Mouse (Mus musculus) erythroblast, embryonic 14.5 days (primary cell): ENCODE measurements around the gene Gm49450. TPM values are rescaled to one million over a fixed set of nuclear protein-coding genes. Genes with fewer than 3 reads are reported as not detected.
"Not testable (repeated sequence)": the region's sequence is repeated elsewhere in the genome, so short reads cannot be mapped to it uniquely, and the experiment has no call there.

ENCODE experiments used
- H3K27me3 ChIP-seq: 2 replicates; pipeline ENCODE4 v1.6.1; 2012; ENCODE audit warnings: inconsistent platforms; ENCODE audit not compliant: control insufficient read depth
- H3K36me3 ChIP-seq: 2 replicates; pipeline ENCODE4 v1.6.1; 2012; ENCODE audit warnings: mild to moderate bottlenecking, inconsistent platforms; ENCODE audit not compliant: control insufficient read depth
- H3K4me1 ChIP-seq: 2 replicates; pipeline ENCODE4 v1.6.1; 2012; ENCODE audit warnings: inconsistent platforms; ENCODE audit not compliant: control insufficient read depth
- H3K4me3 ChIP-seq: replicated peaks from 2 replicates; pipeline ENCODE3; 2012; ENCODE audit warnings: moderate library complexity, mild to moderate bottlenecking, inconsistent platforms
- H3K9me3 ChIP-seq: 2 replicates; pipeline ENCODE4 v1.6.1; 2012; ENCODE audit warnings: low read length, inconsistent platforms, mixed read lengths; ENCODE audit not compliant: control insufficient read depth
- GATA1 ChIP-seq: IDR thresholded peaks from 2 replicates; pipeline ENCODE4 v1.6.1; 2012; ENCODE audit warnings: low read length, inconsistent platforms, mixed read lengths
- TAL1 ChIP-seq: IDR thresholded peaks from 3 replicates; pipeline ENCODE4 v1.6.1; 2012; ENCODE audit warnings: low read length, inconsistent platforms, mixed read lengths
- polyA plus RNA-seq: library from polyadenylated mRNA; stranded (reverse); fragments of >175 nt; gene quantifications from 2 replicates; pipeline ENCODE4 v1.2.3, GENCODE M21; 2012

Gene Gm49450
- polyA plus RNA-seq, 1 experiment: not detected

DNA sequence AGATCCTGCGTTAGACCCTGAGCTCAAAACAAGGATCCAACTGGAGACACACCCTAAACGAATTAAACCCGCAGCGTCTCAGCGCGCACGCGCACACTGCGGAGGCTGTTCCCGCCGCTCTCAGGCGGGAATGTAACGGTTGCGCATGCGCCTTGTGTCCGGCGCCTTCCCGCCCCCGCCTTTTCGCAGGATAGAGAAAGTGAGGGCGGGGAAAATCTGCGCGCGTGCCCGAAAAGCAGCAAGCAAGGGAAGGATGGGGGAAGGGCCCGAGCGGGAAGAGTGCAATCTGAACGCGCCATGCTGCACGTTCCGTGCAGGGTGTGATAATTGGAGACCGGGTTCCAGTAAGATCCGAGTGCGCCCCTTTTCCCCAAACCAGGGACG lies 19.5 kb downstream of the Gm49450 start:
- TF ChIP-seq TAL1: no peak
- TF ChIP-seq GATA1: no peak
- peak overlapping the region; percentile 89 for H3K4me3 ChIP-seq
- no peaks in the 10 kb centered on the region for H3K27me3 ChIP-seq
- no peaks in the 10 kb centered on the region; the same call in 1 of the 2 replicates for H3K9me3 ChIP-seq
- H3K4me1 ChIP-seq: peaks cover 40% of the 10 kb centered on the region
- H3K36me3 ChIP-seq: peaks cover 36% of the 10 kb centered on the region

- Histone ChIP-seq H3K4me1 (peaks cover 44% of the 10 kb centered on the region), H3K4me3 (peak overlapping the region; percentile 89), H3K36me3 (peaks cover 38% of the 10 kb centered on the region)
- not testable (repeated sequence) for H3K9me3 ChIP-seq, H3K27me3 ChIP-seq
Observed at GRCm38 (mm10) chr15:98933004-98933671, 20.2 kb downstream of the Gm49450 start.

- peaks cover 40% of the 10 kb centered on the region for H3K4me1 ChIP-seq
- H3K9me3 ChIP-seq: peaks cover 5% of the 10 kb centered on the region
- peaks cover 34% of the 10 kb centered on the region for H3K36me3 ChIP-seq
- no peaks in the 10 kb centered on the region; the same call in 1 of the 2 replicates for H3K27me3 ChIP-seq
- TF ChIP-seq TAL1 (no peak), GATA1 (no peak)
- H3K4me3 ChIP-seq: peak overlapping the region; percentile 6
Observed at GRCm38 (mm10) chr15:98930998-98931397, 22.4 kb downstream of the Gm49450 start.

DNA sequence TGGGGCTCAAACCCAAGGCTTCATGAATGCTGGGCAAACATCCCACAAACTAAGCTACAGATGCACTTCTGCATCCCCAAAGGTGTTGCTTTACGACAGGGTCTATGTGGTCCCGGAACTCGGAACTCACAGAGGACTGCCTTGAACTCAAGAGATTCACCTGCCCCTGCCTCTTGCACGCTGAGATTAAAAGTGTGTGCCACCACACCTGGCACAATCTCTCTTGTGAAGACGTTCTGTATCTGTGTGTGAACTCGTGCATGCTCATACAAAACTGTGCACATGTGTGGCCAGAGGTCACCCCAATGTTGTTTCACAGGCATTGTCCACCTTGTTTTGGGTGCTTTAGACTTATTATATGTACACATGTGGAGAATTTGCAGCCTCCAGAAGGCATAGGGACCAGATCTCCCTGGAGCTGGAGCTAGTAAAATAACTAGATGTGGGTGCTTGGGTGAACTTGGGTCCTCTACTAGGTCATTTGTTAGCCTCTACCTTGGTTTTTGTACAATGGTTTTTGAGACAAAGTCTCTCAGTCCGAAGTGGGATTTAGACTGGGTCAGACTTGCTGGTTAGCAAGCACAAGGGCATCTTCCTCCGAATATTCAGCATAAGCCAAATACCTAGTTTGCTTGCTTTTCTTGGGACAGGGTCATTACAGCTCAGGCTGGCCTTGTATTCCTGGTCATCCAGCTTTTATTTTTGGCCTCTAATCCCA lies 23.2 kb downstream of the Gm49450 start:
- TF ChIP-seq TAL1: no peak
- no peak for TF ChIP-seq GATA1
- H3K36me3 ChIP-seq: peaks cover 34% of the 10 kb centered on the region
- peaks cover 6% of the 10 kb centered on the region for H3K9me3 ChIP-seq
- peaks cover 32% of the 10 kb centered on the region for H3K4me1 ChIP-seq
- H3K4me3 ChIP-seq: no peak overlapping the region
- H3K27me3 ChIP-seq: no peaks in the 10 kb centered on the region; the same call in 1 of the 2 replicates

- TF ChIP-seq TAL1: no peak
- TF ChIP-seq GATA1: no peak
- H3K4me3 ChIP-seq: no peak overlapping the region
- H3K9me3 ChIP-seq: peaks cover 6% of the 10 kb centered on the region
- peaks cover 25% of the 10 kb centered on the region for H3K4me1 ChIP-seq
- H3K27me3 ChIP-seq: no peaks in the 10 kb centered on the region; the same call in 1 of the 2 replicates
- peaks cover 34% of the 10 kb centered on the region for H3K36me3 ChIP-seq
Observed at GRCm38 (mm10) chr15:98928598-98929240, 24.6 kb downstream of the Gm49450 start.

- no peak overlapping the region for H3K4me3 ChIP-seq
Observed at GRCm38 (mm10) chr15:98927566-98927965, 25.8 kb downstream of the Gm49450 start.

DNA sequence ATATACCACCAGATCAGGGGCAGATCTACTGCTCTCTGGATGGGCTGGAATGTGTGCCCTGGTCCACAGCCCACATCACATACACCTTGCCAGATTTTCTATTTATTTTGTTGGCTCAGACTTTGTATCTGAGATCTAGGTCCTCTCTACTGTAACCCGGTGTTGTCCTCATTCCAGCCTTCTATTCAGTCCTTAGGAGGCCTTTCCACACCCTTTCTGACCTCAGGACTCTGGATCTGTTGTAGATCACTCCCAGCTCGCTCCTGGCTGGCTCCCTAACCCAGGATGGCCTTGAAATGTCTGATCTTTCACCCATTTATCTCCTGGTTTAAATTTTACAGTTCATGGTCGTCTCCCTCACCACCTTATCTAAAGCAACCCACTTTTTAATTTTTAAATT lies 28.7 kb downstream of the Gm49450 start:
- Histone ChIP-seq H3K4me3 (no peak overlapping the region), H3K9me3 (peaks cover 6% of the 10 kb centered on the region), H3K4me1 (peaks cover 11% of the 10 kb centered on the region), H3K27me3 (no peaks in the 10 kb centered on the region; the same call in 1 of the 2 replicates), H3K36me3 (peaks cover 2% of the 10 kb centered on the region; the same call in 1 of the 2 replicates)
- TF ChIP-seq TAL1 (no peak), GATA1 (no peak)

More at GRCm38 (mm10) chr15:98927566-98927965, 25.8 kb downstream of the Gm49450 start:
- Histone ChIP-seq H3K4me1 (peaks cover 23% of the 10 kb centered on the region), H3K27me3 (no peaks in the 10 kb centered on the region; the same call in 1 of the 2 replicates), H3K36me3 (peaks cover 26% of the 10 kb centered on the region), H3K9me3 (peaks cover 6% of the 10 kb centered on the region)
- no peak for TF ChIP-seq TAL1
- no peak for TF ChIP-seq GATA1

DNA sequence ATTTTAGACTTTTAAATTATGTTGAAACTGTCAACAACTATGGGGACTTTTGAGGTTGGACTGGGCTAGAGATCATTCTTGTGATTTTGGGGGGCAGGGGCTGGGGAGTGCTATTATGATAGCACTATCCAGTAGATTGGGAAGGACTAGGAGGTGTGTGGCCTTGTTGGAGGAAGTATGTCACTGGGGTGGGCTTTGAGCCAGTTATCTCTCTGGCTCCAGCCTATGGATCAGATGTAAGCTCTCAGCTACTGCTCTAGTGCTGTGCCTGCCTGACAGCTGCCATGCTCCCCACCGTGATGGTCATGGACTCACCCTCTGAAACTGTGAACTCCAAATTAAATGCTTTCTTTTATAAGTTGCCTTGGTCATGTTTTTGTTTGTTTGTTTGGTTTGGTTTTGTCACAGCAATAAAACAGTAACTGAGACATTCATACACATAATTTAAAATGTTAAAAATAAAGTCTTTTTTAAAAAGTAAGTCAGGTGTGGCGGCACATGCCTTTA lies 30.3 kb downstream of the Gm49450 start:
- no peaks in the 10 kb centered on the region for H3K27me3 ChIP-seq
- H3K4me1 ChIP-seq: peaks cover 14% of the 10 kb centered on the region
- no peaks in the 10 kb centered on the region; the same call in 1 of the 2 replicates for H3K36me3 ChIP-seq
- TF ChIP-seq GATA1: no peak
- TF ChIP-seq TAL1: no peak
- peaks cover 6% of the 10 kb centered on the region for H3K9me3 ChIP-seq
- H3K4me3 ChIP-seq: no peak overlapping the region

GRCm38 (mm10) chr15:98922581-98922980 lies 30.8 kb downstream of the Gm49450 start:
- Histone ChIP-seq H3K4me3 (no peak overlapping the region), H3K9me3 (peaks cover 6% of the 10 kb centered on the region), H3K27me3 (no peaks in the 10 kb centered on the region), H3K36me3 (no peaks in the 10 kb centered on the region; the same call in 1 of the 2 replicates), H3K4me1 (peaks cover 13% of the 10 kb centered on the region)
- no peak for TF ChIP-seq GATA1
- TF ChIP-seq TAL1: no peak
